Mouse (Mus musculus) midbrain, postnatal 0 days (tissue): ENCODE data around the gene Abcf1. TPM values are rescaled to one million over a fixed set of nuclear protein-coding genes. Genes with fewer than 3 reads are reported as not detected.
A peak's percentile ranks its signal among the peaks of the same experiment; 100 is the strongest.
"Not testable (repeated sequence)": the region's sequence is repeated elsewhere in the genome, so short reads cannot be mapped to it uniquely, and the experiment has no call there.

Experiments used
- ATAC-seq: fragments of 200-750 bp; cut with Nextera tagmentation; 2 replicates; pipeline ENCODE4 v1.8.0; 2017; ENCODE audit warnings: moderate number of reproducible peaks, mild to moderate bottlenecking, moderate TSS enrichment, moderate library complexity; ENCODE audit not compliant: low FRiP score
- DNase-seq: peaks from one replicate; pipeline ENCODE4 v3.0.0-alpha.2; 2015; ENCODE audit warnings: low spot score
- H3K27ac ChIP-seq: fragments of 300-500 bp; sonication (generic); 2 replicates; pipeline ENCODE4 v1.5.1; 2014; ENCODE audit warnings: low read depth, mild to moderate bottlenecking, low read length, mixed read lengths
- H3K27me3 ChIP-seq: fragments of 300-500 bp; sonication (generic); 2 replicates; pipeline ENCODE4 v1.6.1; 2014; ENCODE audit warnings: low read length, control low read depth, mixed read lengths; ENCODE audit not compliant: insufficient read depth
- H3K36me3 ChIP-seq: fragments of 300-500 bp; sonication (generic); 2 replicates; pipeline ENCODE4 v1.6.1; 2014; ENCODE audit warnings: low read length, control low read depth, mixed read lengths; ENCODE audit not compliant: insufficient read depth
- H3K4me1 ChIP-seq: fragments of 300-500 bp; sonication (generic); 2 replicates; pipeline ENCODE4 v1.6.1; 2014; ENCODE audit warnings: mild to moderate bottlenecking, control low read depth, antibody characterized with exemption, low read length, mixed read lengths; ENCODE audit not compliant: insufficient read depth
- H3K4me2 ChIP-seq: fragments of 300-500 bp; sonication (generic); 2 replicates; pipeline ENCODE4 v1.6.1; 2014; ENCODE audit warnings: low read depth, mild to moderate bottlenecking, low read length, mixed read lengths; ENCODE audit not compliant: poor library complexity, severe bottlenecking
- H3K4me3 ChIP-seq: fragments of 300-500 bp; sonication (generic); 2 replicates; pipeline ENCODE4 v1.5.1; 2014; ENCODE audit warnings: low read depth, mild to moderate bottlenecking, low read length, moderate library complexity
- H3K9ac ChIP-seq: fragments of 300-500 bp; sonication (generic); replicated peaks from 2 replicates; pipeline ENCODE4 v1.6.1; 2014; ENCODE audit warnings: mild to moderate bottlenecking, low read length, moderate library complexity, mixed read lengths; ENCODE audit not compliant: poor library complexity, severe bottlenecking
- H3K9me3 ChIP-seq: fragments of 300-500 bp; sonication (generic); 2 replicates; pipeline ENCODE4 v1.6.1; 2016; ENCODE audit warnings: low read length, control low read depth
- CTCF ChIP-seq: IDR thresholded peaks from 2 replicates; pipeline ENCODE4 v1.5.1; 2016; ENCODE audit warnings: antibody characterized with exemption, mild to moderate bottlenecking
- WGBS: fragments of 180-500 bp; shearing (Covaris S2); extraction: QIAGEN DNeasy Blood & Tissue Kit; methylation state at CpG from one replicate; pipeline ENCODE4 v1.1.7; 2014; 5-methylcytosine and 5-hydroxymethylcytosine counted together
- polyA plus RNA-seq: library from polyadenylated mRNA; unstranded; fragments of >200 nt; fragmentation: Nextera tagmentation; extraction: Ambion mirVana; gene quantifications from 2 replicates; pipeline ENCODE4 v1.2.1, GENCODE M21; 2015
- total RNA-seq: library from RNA; depleted of rRNA; stranded (reverse); fragments of >200 nt; gene quantifications from 2 replicates; pipeline ENCODE4 v1.2.3, GENCODE M21; 2014; rRNA removed

The Abcf1 gene
- total RNA-seq, result 61.8 and 67.0 TPM in 2 replicates
- polyA plus RNA-seq, result 89.0 and 100 TPM in 2 replicates

DNA sequence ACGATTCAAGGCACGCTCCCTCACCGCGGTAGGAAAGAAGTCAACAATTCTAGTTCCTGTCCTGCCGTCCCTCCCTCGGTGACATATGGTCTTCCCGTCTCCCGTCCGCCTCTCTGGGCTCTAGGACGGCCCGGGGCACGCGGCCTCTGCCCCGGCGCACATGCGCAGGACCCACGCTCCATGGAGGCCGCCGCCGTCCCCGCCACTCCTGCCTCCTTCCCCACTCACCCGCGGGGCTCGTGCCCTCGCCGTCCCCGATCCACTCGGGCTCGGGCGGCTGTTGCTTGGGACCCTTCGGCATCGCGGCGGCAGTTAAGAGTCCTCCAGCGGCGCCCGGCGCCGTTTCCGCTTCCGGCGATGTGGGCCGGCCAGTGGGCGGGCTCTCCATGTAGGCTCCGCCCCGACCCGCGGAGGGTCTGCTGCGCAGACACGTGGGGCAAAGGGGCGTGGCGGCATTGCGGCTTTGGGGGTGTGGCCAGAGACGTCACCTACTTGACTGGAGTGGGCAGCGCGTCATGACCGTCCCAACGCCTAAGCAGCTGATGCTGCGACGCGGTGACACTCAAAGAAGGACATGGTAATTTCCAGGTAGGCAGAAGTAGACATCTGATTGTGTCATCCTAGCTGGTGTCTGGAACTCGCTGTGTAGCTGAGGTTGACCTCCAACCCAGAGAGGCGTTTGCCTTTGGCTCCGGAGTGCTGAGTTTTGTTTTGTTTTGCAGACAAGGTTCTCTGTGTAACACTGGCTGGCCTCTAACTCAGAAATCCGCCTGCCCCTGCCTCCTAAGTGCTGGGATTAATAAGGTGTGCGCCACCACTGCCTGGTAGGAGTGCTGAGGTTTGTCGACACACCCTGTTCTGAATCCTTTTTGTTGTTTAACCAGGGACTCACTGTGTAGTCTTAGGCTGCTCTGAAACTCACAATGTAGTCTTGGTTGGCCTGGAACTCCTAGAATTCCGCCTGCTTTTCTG, at the start of gene Abcf1:
Abcf1 (minus strand) TSS at position 344 of the 972 bp plus-strand sequence.
- Histone ChIP-seq H3K27me3 (no peaks in the 10 kb centered on the region), H3K4me3 (peak within 1 kb of the TSS; percentile 91), H3K9ac (peak within 1 kb of the TSS; percentile 84), H3K4me1 (peaks cover 5% of the 10 kb centered on the region), H3K4me2 (peak within 1 kb of the TSS; percentile 79), H3K9me3 (no peaks in the 10 kb centered on the region), H3K27ac (peak within 1 kb of the TSS; percentile 82), H3K36me3 (peaks cover 28% of the 10 kb centered on the region)
- TF ChIP-seq CTCF, result no peak
- DNase-seq (peak; percentile 98), ATAC-seq (peak; percentile 98)
- WGBS, result under 1% methylated on average over 68 of the region's 68 CpGs

DNA sequence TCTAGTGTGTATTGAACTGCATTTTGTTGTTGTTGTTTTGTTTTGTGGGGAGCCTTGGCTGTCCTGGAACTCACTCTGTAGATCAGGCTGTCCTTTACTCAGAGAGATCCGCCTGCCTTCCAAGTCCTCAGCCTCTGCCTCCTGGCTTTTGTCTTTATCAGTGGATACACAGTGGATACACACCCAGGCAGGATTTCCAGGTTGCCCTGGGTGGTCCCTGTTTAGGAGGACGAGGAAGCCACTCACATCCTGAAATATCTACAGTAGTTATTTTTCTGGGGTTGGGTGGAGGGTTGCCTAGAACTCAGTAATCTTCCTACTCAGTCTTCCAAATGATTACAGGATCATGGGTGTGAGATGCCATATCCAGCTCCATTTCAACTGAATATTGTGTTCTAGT, 49.4 kb upstream of the Abcf1 start:
- no peak for TF ChIP-seq CTCF
- ATAC-seq (no peak), DNase-seq (no peak)
- 68% methylated on average over 2 of the region's 2 CpGs for WGBS
- Histone ChIP-seq H3K9ac (no peak overlapping the region), H3K4me2 (no peak overlapping the region), H3K36me3 (peaks cover 14% of the 10 kb centered on the region), H3K27ac (no peak overlapping the region), H3K4me3 (no peak overlapping the region), H3K27me3 (no peaks in the 10 kb centered on the region), H3K9me3 (no peaks in the 10 kb centered on the region), H3K4me1 (no peaks in the 10 kb centered on the region)

DNA sequence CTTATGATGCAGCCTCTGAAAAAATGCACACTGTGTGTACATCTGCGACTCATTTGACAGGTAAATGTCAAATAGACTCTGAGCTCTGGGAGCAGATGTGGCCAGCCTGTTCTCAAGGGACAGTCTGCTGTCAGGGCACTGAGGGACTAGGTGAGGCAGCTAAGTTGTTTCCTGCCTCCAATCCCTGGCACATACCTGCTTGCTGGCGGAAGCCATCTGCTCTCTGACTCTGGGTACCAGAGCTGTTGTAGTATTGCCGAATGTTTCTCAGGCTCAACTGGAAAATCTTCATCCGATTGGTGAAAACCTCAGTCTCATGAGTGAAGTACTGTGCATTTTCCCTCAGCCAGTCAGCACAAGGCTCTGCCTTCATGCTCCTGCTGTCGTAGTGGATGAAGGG, 47.5 kb upstream of the Abcf1 start:
- Histone ChIP-seq H3K36me3 (peaks cover 14% of the 10 kb centered on the region), H3K27me3 (no peaks in the 10 kb centered on the region), H3K9ac (no peak overlapping the region), H3K4me2 (no peak overlapping the region), H3K4me1 (no peaks in the 10 kb centered on the region), H3K27ac (no peak overlapping the region), H3K9me3 (no peaks in the 10 kb centered on the region), H3K4me3 (no peak overlapping the region)
- no peak for DNase-seq
- ATAC-seq, result no peak
- 92% methylated on average over 5 of the region's 5 CpGs for WGBS
- TF ChIP-seq CTCF, result no peak

DNA sequence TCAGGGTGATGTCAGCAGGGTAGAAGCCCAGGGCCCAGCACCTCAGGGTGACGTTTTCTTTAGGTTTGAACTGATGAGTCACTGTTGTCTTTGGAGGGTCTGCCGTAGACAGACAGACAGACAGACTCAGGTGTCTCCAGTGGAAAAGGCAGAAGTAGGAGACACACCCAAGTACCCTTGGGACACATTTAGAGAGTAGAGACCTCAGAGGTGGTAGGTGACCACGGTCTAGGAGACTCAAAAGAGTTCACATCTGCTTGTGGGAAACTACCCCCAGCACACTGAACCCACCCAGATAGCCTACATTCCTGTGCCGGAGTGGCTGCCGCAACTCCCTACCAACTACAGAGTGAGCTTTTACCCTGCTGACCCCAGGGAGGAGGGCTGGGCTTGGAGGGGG, 45.4 kb upstream of the Abcf1 start:
- no peaks in the 10 kb centered on the region for H3K27me3 ChIP-seq
- no peak overlapping the region for H3K4me2 ChIP-seq
- 95% methylated on average over 5 of the region's 5 CpGs for WGBS
- DNase-seq (no peak), ATAC-seq (no peak)
- no peaks in the 10 kb centered on the region for H3K9me3 ChIP-seq
- H3K36me3 ChIP-seq, result peaks cover 14% of the 10 kb centered on the region
- TF ChIP-seq CTCF, result no peak
- H3K4me1 ChIP-seq, result no peaks in the 10 kb centered on the region
- H3K27ac ChIP-seq, result no peak overlapping the region
- H3K9ac ChIP-seq, result no peak overlapping the region
- H3K4me3 ChIP-seq, result no peak overlapping the region

GRCm38 (mm10) chr17:36004409-36004808, 34.8 kb upstream of the Abcf1 start:
- H3K4me2 ChIP-seq, H3K27me3 ChIP-seq, H3K36me3 ChIP-seq, H3K4me1 ChIP-seq, H3K27ac ChIP-seq, H3K4me3 ChIP-seq, DNase-seq, H3K9ac ChIP-seq, H3K9me3 ChIP-seq, ATAC-seq: not testable (repeated sequence)
- 91% methylated on average over 7 of the region's 7 CpGs for WGBS

- no peak for DNase-seq
- Histone ChIP-seq H3K27me3 (no peaks in the 10 kb centered on the region), H3K4me2 (no peak overlapping the region), H3K4me3 (no peak overlapping the region), H3K36me3 (no peaks in the 10 kb centered on the region), H3K9ac (no peak overlapping the region), H3K9me3 (no peaks in the 10 kb centered on the region), H3K4me1 (no peaks in the 10 kb centered on the region), H3K27ac (no peak overlapping the region)
- no peak for ATAC-seq
- TF ChIP-seq CTCF, result no peak
- WGBS, result 94% methylated on average over 7 of the region's 7 CpGs
These were observed 33.8 kb upstream of the Abcf1 start for GRCm38 (mm10) chr17:36003331-36003730.
